Mouse (Mus musculus) thymus, postnatal 25 days (tissue): ENCODE data around the gene Tsc22d2.

ENCODE experiments used
- DNase-seq: peaks from one replicate; pipeline ENCODE4 v3.0.0; 2022

The Tsc22d2 gene

GRCm38 (mm10) chr3:58414234-58414938 lies at the start of gene Tsc22d2:
Gene Tsc22d2 (plus strand): TSS chr3:58414715.
- peak; percentile 98 for DNase-seq

GRCm38 (mm10) chr3:58366756-58367155 lies 47.8 kb upstream of the Tsc22d2 start:
- no peak for DNase-seq

GRCm38 (mm10) chr3:58370811-58371210 lies 43.7 kb upstream of the Tsc22d2 start:
- DNase-seq = no peak

- no peak for DNase-seq
Observed at GRCm38 (mm10) chr3:58372066-58372904, 42.2 kb upstream of the Tsc22d2 start.

- no peak for DNase-seq
Observed at GRCm38 (mm10) chr3:58372905-58373208, 41.7 kb upstream of the Tsc22d2 start.

- no peak for DNase-seq
Observed at GRCm38 (mm10) chr3:58374281-58374680, 40.2 kb upstream of the Tsc22d2 start.

GRCm38 (mm10) chr3:58376713-58377112 lies 37.8 kb upstream of the Tsc22d2 start:
- DNase-seq = no peak

- DNase-seq = no peak
Observed at GRCm38 (mm10) chr3:58377589-58378134, 36.9 kb upstream of the Tsc22d2 start.

GRCm38 (mm10) chr3:58382676-58383075 lies 31.8 kb upstream of the Tsc22d2 start:
- no peak for DNase-seq

- DNase-seq = no peak
Observed at GRCm38 (mm10) chr3:58385060-58385459, 29.5 kb upstream of the Tsc22d2 start.

GRCm38 (mm10) chr3:58388731-58389130 lies 25.8 kb upstream of the Tsc22d2 start:
- DNase-seq = no peak

GRCm38 (mm10) chr3:58398541-58398940 lies 16.0 kb upstream of the Tsc22d2 start:
- DNase-seq = no peak

GRCm38 (mm10) chr3:58399931-58400330 lies 14.6 kb upstream of the Tsc22d2 start:
- no peak for DNase-seq

- no peak for DNase-seq
Observed at GRCm38 (mm10) chr3:58411669-58412068, 2.8 kb upstream of the Tsc22d2 start.

GRCm38 (mm10) chr3:58413671-58414070 lies 844 bp upstream of the Tsc22d2 start:
- peak; percentile 3 for DNase-seq

- peak; percentile 61 for DNase-seq
Observed at GRCm38 (mm10) chr3:58414986-58415883, 720 bp downstream of the Tsc22d2 start.

GRCm38 (mm10) chr3:58415884-58416725 lies 1.6 kb downstream of the Tsc22d2 start:
- DNase-seq = peak; percentile 80

GRCm38 (mm10) chr3:58416726-58417437 lies 2.4 kb downstream of the Tsc22d2 start:
- DNase-seq = peak; percentile 47

- no peak for DNase-seq
Observed at GRCm38 (mm10) chr3:58418724-58419705, 4.5 kb downstream of the Tsc22d2 start.

GRCm38 (mm10) chr3:58428861-58429260 lies 14.3 kb downstream of the Tsc22d2 start:
- DNase-seq = no peak
